Mouse (Mus musculus) lung, postnatal 14 days (tissue): Measurements from ENCODE around the gene Timm23.
"Not testable (repeated sequence)": the region's sequence is repeated elsewhere in the genome, so short reads cannot be mapped to it uniquely, and the experiment has no call there.

Experiments
- DNase-seq: peaks from one replicate; pipeline ENCODE4 v3.0.0; 2021

Timm23 gene

GRCm38 (mm10) chr14:32164173-32165051 is 37.3 kb downstream of the Timm23 start:
- DNase-seq: no peak

- no peak for DNase-seq
Measured at GRCm38 (mm10) chr14:32163203-32163888, 38.4 kb downstream of the Timm23 start.

DNA sequence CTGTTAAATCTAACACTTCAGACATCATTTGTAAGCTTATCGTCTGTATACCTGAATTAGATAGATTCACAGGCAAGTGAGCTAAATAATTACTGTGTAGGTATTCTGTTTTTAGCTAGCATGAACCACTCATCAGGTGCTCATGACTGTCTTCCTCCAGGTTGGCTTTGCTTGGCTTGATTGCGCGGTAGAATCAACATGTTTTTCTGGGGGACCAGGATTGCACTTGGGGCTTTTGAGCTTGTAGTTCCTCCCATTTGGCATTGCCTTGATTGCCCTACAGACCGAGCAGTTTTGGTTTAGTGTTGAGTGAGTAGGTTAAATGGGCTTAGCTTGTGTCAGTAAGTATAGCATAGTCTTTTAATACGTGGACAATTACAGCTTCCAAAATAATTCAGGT is 39.5 kb downstream of the Timm23 start:
- no peak for DNase-seq

GRCm38 (mm10) chr14:32161090-32161885 is 40.4 kb downstream of the Timm23 start:
- no peak for DNase-seq

DNA sequence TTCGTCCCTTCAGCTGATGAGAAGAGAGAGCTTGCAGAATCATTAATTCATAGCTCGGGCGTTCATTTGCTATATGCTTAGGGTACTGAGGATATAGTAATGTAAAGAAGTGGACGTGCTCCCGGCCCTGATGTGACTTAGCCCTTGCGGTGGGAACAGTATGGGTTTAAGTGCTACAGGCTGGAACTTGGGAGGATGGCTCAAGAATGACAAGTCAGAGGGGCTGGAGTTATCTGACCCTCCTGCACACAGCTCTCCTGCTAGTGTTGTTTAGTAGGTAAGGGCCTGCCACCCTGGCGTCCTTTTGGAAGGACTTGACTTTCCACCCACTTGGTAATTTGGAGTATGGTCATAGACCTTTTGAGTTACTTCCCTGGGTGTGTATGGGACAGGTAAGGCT is 41.1 kb downstream of the Timm23 start:
- DNase-seq: no peak

DNA sequence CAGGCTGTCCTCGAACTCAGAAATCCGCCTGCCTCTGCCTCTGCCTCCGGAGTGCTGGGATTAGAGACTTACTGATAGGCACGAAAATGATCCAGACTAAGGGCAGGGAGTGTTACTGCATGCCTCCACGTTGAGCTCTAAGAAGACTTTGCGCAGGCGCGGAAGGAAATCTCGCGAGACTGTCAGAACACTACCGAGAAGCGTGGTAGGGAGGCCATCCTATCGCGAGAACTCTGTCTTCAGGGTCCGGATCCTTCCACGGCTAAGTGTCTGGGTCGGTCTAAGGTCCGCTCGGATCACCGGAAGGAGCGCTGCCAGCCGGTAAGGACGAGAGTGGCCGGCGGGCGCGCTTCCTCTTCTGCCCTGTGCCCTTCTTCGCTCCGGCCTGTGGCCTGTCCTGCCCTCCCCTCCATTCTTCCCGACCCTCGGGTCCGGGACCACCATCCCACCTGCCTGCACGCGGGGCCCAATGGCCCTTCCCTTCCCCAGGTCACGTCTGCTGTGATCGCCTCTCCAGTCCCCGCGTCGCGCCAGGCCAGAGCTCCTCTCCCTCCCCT is 41.9 kb downstream of the Timm23 start, which contains the start of gene Ncoa4:
Gene Ncoa4, plus strand, starts transcription at position 176 of the 557 bp plus-strand sequence.
- DNase-seq: peak; percentile 99

DNA sequence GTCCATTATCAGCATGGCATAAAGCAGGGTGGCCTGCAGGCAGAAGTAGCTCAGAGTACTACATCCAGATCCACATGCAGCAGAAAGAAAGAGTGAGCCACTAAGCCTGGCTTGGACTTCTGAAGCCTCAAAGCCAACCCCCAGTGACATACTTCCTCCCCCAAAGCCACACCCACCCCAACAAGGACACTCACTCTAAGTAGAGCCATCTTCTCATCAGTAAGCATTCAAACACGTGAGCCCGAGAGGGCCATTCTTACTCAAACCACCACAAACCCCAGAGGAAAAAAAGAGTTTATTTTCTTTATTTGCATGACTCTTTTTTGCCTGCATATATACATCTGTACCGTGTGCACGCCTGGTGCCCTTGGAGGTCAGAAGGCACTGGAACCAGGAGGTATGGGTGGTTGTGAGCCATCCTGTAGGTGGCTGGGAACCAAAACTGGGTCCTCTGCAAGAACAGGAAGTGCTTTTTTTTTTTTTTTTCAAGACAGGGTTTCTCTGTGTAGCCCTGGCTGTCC is 42.5 kb downstream of the Timm23 start:
- DNase-seq: no peak

DNA sequence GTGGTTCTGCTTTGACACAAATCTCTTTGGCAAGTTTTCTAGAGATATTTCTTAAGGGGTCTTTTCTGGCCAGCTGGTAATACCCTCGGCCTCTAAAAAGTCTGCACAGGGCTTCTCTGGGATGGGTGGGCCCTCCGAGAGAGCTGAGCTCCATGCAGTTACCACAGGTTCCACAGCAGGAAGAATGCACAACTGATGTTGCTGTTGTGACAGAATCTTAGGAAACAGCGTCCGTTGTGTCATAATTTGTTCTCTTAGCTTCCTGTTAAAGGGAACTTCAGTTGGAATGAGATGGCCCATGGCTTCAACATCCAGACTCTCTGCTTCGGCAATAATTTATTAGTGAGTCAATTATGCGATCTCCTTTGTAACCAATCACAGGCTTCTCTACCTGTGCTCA is 46.9 kb downstream of the Timm23 start:
- no peak for DNase-seq

DNA sequence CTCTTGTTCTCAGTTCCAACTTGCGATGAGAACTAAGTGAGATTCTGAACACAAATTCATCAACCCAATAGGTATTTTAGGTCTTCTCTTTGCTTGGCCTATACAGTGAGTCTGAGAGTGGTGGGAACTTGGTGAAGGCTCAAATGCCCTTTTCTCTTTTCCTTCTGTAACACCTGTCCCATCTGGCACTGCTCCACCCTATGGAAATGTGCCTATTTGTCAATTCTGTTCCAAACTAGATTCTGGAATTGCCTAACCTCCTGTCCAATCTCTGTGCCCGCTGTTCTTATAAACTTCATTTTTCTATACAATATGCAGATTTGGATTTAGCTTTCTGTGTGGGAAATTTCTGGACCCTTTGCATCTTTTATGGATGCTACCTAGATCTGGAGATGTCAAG is 48.5 kb downstream of the Timm23 start:
- DNase-seq: no peak

DNA sequence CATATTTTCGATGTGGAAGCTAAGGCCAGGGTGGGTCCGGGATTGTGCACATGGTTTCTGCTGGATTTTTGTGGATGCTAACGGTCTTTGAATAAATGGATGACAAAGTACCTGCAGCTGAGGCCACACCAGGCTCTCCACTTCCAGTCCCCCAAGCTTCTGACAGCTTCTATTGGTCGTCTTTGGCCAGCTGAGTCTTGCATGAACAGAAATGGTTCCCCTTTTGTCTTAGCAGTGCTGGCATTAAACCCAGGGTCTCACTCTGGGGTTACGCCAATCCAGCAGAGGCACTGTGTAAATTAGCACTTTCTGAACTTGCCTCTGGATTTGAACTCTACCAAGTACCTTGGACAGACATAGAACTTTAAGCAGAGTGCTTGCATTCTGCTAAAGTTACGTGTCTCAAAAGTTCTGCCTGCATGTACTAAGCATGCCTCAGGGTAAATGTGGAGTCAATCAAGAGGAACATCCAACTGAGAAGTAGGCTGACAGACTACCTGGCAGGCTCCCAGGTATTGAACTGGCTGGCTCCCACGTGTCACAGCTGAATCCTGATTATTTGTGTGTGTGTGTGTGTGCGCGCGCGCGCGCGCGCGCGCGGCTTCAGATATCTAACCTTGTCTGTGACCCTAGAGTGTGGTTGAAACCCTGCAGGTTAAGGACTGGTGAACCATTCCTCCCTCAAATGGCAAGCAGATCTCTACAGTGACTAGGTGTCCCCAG is 49.3 kb downstream of the Timm23 start:
- no peak for DNase-seq

- DNase-seq: no peak
Measured at GRCm38 (mm10) chr14:32150872-32151271, 50.8 kb downstream of the Timm23 start.

DNA sequence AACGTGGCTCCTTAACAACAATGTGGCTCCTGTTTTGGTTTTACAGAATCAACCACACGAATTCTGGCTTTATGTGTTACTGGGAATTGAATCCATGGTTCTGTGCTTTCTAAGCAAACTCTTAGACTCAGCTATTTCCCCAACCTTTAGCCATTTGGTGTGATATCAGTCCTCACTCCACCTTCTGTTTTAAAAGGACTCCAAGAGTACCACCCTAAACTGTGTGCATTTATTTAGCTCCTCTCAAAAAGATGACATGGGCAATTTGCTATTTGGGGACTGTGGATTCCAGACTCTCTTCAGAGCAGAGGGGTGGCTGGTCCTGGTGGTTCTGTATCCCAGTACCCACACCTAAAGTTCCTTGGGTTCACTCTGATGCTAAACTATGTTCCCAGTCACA is 55.1 kb downstream of the Timm23 start:
- no peak for DNase-seq

- DNase-seq: no peak
Measured at GRCm38 (mm10) chr14:32145809-32146511, 55.7 kb downstream of the Timm23 start.

DNA sequence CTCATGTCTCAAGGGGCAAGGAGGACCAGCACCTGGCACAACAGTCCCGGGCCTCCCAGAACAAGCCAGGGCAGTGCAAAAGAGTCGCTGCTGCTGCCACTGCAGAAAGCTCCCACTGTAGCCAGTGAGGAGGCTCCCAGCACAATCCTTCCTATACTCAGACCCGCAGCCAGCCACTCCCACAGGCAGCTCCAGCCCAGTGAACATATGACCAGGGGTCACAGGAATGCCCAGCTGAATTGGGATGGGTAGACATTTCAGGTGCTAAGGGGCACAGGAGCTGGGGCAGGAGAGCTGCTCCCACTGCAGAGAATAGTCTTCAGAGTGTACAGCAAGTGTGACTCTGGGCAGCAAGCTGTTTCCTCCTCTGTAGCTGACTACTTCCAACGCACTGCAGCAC is 56.3 kb downstream of the Timm23 start:
- DNase-seq: no peak

DNA sequence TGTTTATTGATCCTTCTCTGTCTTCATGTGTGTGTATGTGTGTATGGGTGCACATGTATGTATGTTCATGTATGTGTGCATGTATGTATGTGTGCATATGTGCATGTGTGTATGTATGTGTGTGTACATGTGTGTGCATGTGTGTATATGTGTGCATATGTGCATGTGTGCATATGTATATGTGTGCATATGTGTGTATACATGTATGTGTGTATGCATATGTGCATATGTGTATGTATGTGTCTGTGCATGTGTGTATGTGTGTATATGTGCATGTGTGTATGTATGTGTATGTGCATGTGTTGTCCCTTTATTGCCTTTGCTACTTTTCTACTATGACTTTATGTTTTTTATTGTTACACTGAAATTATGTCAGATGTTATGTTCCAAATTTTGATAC is 57.0 kb downstream of the Timm23 start:
- no peak for DNase-seq

DNA sequence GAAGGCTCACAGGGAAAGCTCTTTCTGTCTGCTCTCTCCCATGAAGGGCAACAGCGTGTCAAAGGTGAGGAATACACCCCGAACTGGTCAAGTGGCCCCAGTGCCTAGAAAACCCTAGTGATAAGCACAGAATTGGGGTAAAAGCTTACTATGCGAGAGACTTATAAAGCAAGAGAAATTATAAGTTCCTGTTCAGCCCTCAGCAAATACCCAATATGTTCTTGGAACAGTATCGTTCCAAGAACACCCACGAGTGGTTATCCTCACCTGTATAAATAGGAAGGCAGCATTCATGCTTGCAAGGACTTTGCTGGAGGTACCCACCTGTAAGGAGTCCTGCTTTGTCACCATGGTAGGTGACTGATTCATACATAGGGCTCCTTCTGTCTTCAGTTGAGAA is 60.0 kb downstream of the Timm23 start, which contains the start of gene Msmb:
Gene Msmb, plus strand, starts transcription at position 301 of the 400 bp plus-strand sequence.
- no peak for DNase-seq

DNA sequence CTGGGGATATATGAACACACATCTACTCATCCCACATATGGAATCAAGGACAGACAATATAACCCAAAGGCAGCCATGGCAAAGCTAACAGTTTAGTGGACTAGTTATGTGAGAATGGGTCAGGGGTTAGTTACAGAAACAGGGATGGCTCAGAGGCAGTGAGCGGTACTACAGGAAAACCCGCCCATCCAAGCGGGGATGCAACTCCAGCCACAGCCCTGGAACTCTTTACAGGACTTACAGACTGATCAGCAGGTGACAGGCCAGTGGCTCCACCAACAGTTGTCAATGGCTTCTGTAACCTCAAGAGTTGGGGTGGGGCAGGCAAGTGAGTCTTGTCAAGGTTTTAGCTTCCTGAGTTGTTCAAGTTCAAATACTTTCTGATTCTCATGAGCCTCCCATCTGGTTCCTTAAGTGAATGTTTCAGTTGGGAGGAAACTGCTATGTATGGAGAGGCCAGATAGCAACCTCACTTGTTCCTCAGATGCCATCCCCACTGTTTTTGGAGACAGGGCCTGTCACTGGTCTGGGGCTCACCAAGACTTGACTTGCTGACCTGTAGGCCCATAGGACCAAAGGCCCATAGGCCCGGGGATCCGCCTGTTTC is 61.2 kb downstream of the Timm23 start:
- DNase-seq: no peak

GRCm38 (mm10) chr14:32136467-32136866 is 65.2 kb downstream of the Timm23 start:
- DNase-seq: not testable (repeated sequence)

GRCm38 (mm10) chr14:32134293-32134692 is 67.4 kb downstream of the Timm23 start:
- DNase-seq: no peak

- DNase-seq: no peak
Measured at GRCm38 (mm10) chr14:32131836-32132235, 69.9 kb downstream of the Timm23 start.
